Mouse (Mus musculus): ENCODE measurements around the gene Elf1. TPM values are rescaled to one million over a fixed set of nuclear protein-coding genes. Genes with fewer than 3 reads are reported as not detected.

Elf1 gene
- total and polyA plus RNA-seq, 3 experiments, result 4.7 to 141 (median 79.0) TPM

DNA sequence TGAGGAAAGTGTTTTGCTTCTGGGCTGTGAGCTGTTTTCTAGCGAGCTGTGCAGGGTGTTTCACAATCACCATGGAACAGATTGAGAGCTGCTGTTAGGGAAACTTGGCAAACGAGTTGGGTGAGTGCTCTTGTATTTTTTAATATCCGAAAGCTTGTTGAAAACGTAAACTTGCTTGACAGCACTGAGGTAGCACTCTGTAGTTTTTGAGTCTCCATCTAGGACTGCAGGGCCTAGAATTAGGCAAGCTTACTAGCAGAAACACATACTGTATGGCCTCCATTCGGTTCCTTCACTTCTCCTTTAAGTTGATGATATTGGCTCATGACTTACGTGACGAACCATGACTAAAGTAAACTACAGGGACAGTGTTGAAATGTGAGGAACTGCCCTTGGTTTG lies 68.3 kb downstream of the Elf1 start:
- H3K27me3 ChIP-seq (ENCODE audit: insufficient read depth, low read length), result no peaks in the 10 kb centered on the region
- peaks cover 21% of the 10 kb centered on the region for H3K4me1 ChIP-seq (ENCODE audit: insufficient read depth, low read depth, low read length)
- DNase-seq (ENCODE audit: low spot score) (no peak), ATAC-seq (ENCODE audit: extremely low read depth, insufficient number of reproducible peaks, low FRiP score, poor library complexity, severe bottlenecking) (no peak)
- peaks cover 33% of the 10 kb centered on the region for H3K36me3 ChIP-seq (replicated peaks)
- TF ChIP-seq CTCF (IDR thresholded peaks at IDR 0.05; ENCODE audit: low read depth, low read length) (no peak), TAL1 (conservative IDR thresholded peaks at IDR 0.05; ENCODE audit: low read depth, low read length) (no peak), GATA2 (IDR thresholded peaks at IDR 0.05; ENCODE audit: borderline replicate concordance, low read depth, low read length) (no peak), POLR2AphosphoS5 (IDR thresholded peaks at IDR 0.05; ENCODE audit: insufficient replicate concordance, low read depth, low read length) (no peak), GATA1 (IDR thresholded peaks at IDR 0.05; ENCODE audit: borderline replicate concordance, low read length) (no peak)
- peaks cover 2% of the 10 kb centered on the region; the same call in 1 of the 2 replicates for H3K9me3 ChIP-seq (replicated peaks)
- H3K4me3 ChIP-seq (ENCODE audit: low read depth, low read length), result no peak overlapping the region

DNA sequence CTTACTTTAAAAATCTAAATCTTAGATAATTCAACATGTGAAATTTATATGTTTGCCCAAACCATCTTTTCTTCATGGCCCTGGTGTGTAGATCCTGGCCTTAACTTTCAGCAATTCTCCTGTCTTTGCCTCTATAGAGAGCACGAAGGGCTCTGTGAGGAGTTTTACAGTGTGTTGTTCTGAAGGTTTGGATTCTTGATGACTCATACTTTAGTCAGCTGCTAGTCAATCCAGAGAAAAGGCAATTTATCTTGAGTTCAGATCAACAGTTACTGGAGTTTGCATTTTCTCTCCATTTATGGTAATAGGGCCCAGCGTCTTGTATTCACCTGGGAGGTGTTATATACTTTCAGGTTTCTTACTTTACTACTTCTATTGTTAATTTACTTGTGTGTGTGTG lies 70.9 kb downstream of the Elf1 start:
- H3K4me3 ChIP-seq (ENCODE audit: low read depth, low read length), result no peak overlapping the region
- peaks cover 31% of the 10 kb centered on the region for H3K36me3 ChIP-seq (replicated peaks)
- peaks cover 2% of the 10 kb centered on the region; the same call in 1 of the 2 replicates for H3K9me3 ChIP-seq (replicated peaks)
- TF ChIP-seq GATA1 (IDR thresholded peaks at IDR 0.05; ENCODE audit: borderline replicate concordance, low read length) (no peak), POLR2AphosphoS5 (IDR thresholded peaks at IDR 0.05; ENCODE audit: insufficient replicate concordance, low read depth, low read length) (no peak), GATA2 (IDR thresholded peaks at IDR 0.05; ENCODE audit: borderline replicate concordance, low read depth, low read length) (no peak), CTCF (IDR thresholded peaks at IDR 0.05; ENCODE audit: low read depth, low read length) (no peak), TAL1 (conservative IDR thresholded peaks at IDR 0.05; ENCODE audit: low read depth, low read length) (no peak)
- H3K27me3 ChIP-seq (ENCODE audit: insufficient read depth, low read length), result no peaks in the 10 kb centered on the region
- peaks cover 17% of the 10 kb centered on the region; the same call in 1 of the 2 replicates for H3K4me1 ChIP-seq (ENCODE audit: insufficient read depth, low read depth, low read length)
- DNase-seq (ENCODE audit: low spot score), result no peak
- peak; percentile 87 for ATAC-seq (ENCODE audit: extremely low read depth, insufficient number of reproducible peaks, low FRiP score, poor library complexity, severe bottlenecking)

GRCm38 (mm10) chr14:79552854-79553253 lies 71.9 kb downstream of the Elf1 start:
- TF ChIP-seq CTCF (IDR thresholded peaks at IDR 0.05; ENCODE audit: low read depth, low read length) (no peak), GATA1 (IDR thresholded peaks at IDR 0.05; ENCODE audit: borderline replicate concordance, low read length) (no peak), POLR2AphosphoS5 (IDR thresholded peaks at IDR 0.05; ENCODE audit: insufficient replicate concordance, low read depth, low read length) (no peak), TAL1 (conservative IDR thresholded peaks at IDR 0.05; ENCODE audit: low read depth, low read length) (no peak), GATA2 (IDR thresholded peaks at IDR 0.05; ENCODE audit: borderline replicate concordance, low read depth, low read length) (no peak)
- H3K4me3 ChIP-seq (ENCODE audit: low read depth, low read length), result no peak overlapping the region
- H3K27me3 ChIP-seq (ENCODE audit: insufficient read depth, low read length), result no peaks in the 10 kb centered on the region
- peaks cover 18% of the 10 kb centered on the region; the same call in 1 of the 2 replicates for H3K4me1 ChIP-seq (ENCODE audit: insufficient read depth, low read depth, low read length)
- DNase-seq (ENCODE audit: low spot score) (no peak), ATAC-seq (ENCODE audit: extremely low read depth, insufficient number of reproducible peaks, low FRiP score, poor library complexity, severe bottlenecking) (no peak)
- H3K36me3 ChIP-seq (replicated peaks), result peaks cover 37% of the 10 kb centered on the region
- H3K9me3 ChIP-seq (replicated peaks), result peaks cover 2% of the 10 kb centered on the region; the same call in 1 of the 2 replicates

GRCm38 (mm10) chr14:79557796-79558195 lies 76.8 kb downstream of the Elf1 start:
- ATAC-seq (ENCODE audit: extremely low read depth, insufficient number of reproducible peaks, low FRiP score, poor library complexity, severe bottlenecking), result no peak
- no peaks in the 10 kb centered on the region for H3K27me3 ChIP-seq (ENCODE audit: insufficient read depth, low read length)
- H3K9me3 ChIP-seq (replicated peaks), result no peaks in the 10 kb centered on the region
- peaks cover 61% of the 10 kb centered on the region for H3K36me3 ChIP-seq (replicated peaks)
- H3K4me3 ChIP-seq (ENCODE audit: low read depth, low read length), result no peak overlapping the region
- H3K4me1 ChIP-seq (ENCODE audit: insufficient read depth, low read depth, low read length), result peaks cover 18% of the 10 kb centered on the region; the same call in 1 of the 2 replicates
- TF ChIP-seq CTCF (IDR thresholded peaks at IDR 0.05; ENCODE audit: low read depth, low read length) (no peak), TAL1 (conservative IDR thresholded peaks at IDR 0.05; ENCODE audit: low read depth, low read length) (no peak), GATA2 (IDR thresholded peaks at IDR 0.05; ENCODE audit: borderline replicate concordance, low read depth, low read length) (no peak)
- no peak for DNase-seq (ENCODE audit: low spot score)

- TF ChIP-seq GATA1 (IDR thresholded peaks at IDR 0.05; ENCODE audit: borderline replicate concordance, low read length), result no peak
- peak; percentile 95 for TF ChIP-seq CTCF (IDR thresholded peaks at IDR 0.05; ENCODE audit: low read depth, low read length)
- Histone ChIP-seq H3K4me3 (ENCODE audit: low read depth, low read length) (no peak overlapping the region), H3K27me3 (ENCODE audit: insufficient read depth, low read length) (no peaks in the 10 kb centered on the region), H3K9me3 (replicated peaks) (no peaks in the 10 kb centered on the region), H3K4me1 (ENCODE audit: insufficient read depth, low read depth, low read length) (peaks cover 12% of the 10 kb centered on the region; the same call in 1 of the 2 replicates), H3K36me3 (replicated peaks) (peaks cover 73% of the 10 kb centered on the region)
- ATAC-seq (ENCODE audit: extremely low read depth, insufficient number of reproducible peaks, low FRiP score, poor library complexity, severe bottlenecking) (peak; percentile 72), DNase-seq (ENCODE audit: low spot score) (peak; percentile 42)
Observed at GRCm38 (mm10) chr14:79562745-79563144, 81.8 kb downstream of the Elf1 start.

- H3K4me3 ChIP-seq (ENCODE audit: low read depth, low read length), result no peak overlapping the region
- TF ChIP-seq POLR2AphosphoS5 (IDR thresholded peaks at IDR 0.05; ENCODE audit: insufficient replicate concordance, low read depth, low read length), result no peak
- TF ChIP-seq CTCF (IDR thresholded peaks at IDR 0.05; ENCODE audit: low read depth, low read length), result no peak
- TF ChIP-seq TAL1 (conservative IDR thresholded peaks at IDR 0.05; ENCODE audit: low read depth, low read length), result no peak
- TF ChIP-seq GATA1 (IDR thresholded peaks at IDR 0.05; ENCODE audit: borderline replicate concordance, low read length), result no peak
- no peak for TF ChIP-seq GATA2 (IDR thresholded peaks at IDR 0.05; ENCODE audit: borderline replicate concordance, low read depth, low read length)
- H3K36me3 ChIP-seq (replicated peaks), result peaks cover 83% of the 10 kb centered on the region
- peaks cover 6% of the 10 kb centered on the region; the same call in 1 of the 2 replicates for H3K4me1 ChIP-seq (ENCODE audit: insufficient read depth, low read depth, low read length)
- DNase-seq (ENCODE audit: low spot score) (no peak), ATAC-seq (ENCODE audit: extremely low read depth, insufficient number of reproducible peaks, low FRiP score, poor library complexity, severe bottlenecking) (no peak)
- H3K9me3 ChIP-seq (replicated peaks), result no peaks in the 10 kb centered on the region
- no peaks in the 10 kb centered on the region for H3K27me3 ChIP-seq (ENCODE audit: insufficient read depth, low read length)
Observed at GRCm38 (mm10) chr14:79564784-79565183, 83.8 kb downstream of the Elf1 start.
